ENCODE assay signal across 16 mouse cellular contexts in the genomic region with DNA sequence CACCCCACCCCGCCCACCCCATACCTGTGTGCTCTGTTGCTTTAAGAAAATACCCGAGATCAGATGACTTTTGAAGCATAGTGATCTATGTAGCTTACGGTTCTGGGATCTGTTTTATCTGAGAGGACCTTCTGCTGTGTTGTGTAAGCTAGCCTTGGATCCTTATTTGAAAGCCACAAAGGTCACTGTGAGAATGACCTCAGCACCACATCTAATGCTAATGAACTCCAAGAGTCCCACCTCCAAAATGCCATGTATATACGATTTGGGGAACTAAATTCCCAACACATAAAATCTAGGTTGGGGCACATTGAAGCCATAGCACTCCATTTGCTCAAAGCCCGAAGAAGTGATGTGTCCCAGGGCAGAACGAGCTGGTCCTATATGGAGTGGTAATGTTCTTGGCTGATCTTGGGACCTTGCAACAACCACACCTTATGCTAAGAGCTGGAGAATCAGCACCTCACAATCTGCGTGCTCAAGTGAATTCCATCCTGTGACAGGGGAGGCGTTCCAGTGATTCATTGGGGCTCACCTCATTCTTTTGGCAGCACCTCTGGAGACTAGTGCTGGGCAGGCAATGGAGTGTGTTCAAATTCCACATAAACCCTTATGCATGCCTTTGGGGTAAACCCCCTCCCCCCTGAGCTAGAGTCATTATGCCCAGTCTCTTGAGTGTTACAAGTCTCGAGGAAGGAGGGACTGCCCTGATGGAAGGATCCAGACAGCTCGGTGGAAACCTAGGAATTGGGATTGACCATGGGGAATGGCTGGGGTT. TPM values are rescaled to one million over a fixed set of nuclear protein-coding genes. Genes with fewer than 3 reads are reported as not detected.
"Had no signal": no experiment of that assay in that cellular context is flagged by ENCODE, and none has a peak within 500 bp of the region (broad histone marks: within the 10 kb centered on the region; RNA-seq: fewer than 3 reads in every experiment).

No protein-coding gene starts in this region.

- H3K27me3 ChIP-seq: limb, embryonic 13.5 days; liver, embryonic 13.5 days; lung, embryonic 15.5 days; midbrain, embryonic 13.5 days had no signal

- H3K9me3 ChIP-seq: lung, embryonic 15.5 days had no signal

- H3K4me3 ChIP-seq: layer of hippocampus, adult 2 months; limb, embryonic 13.5 days; liver, embryonic 13.5 days; lung, embryonic 15.5 days; midbrain, embryonic 13.5 days had no signal

- H3K4me2 ChIP-seq: limb, embryonic 13.5 days; liver, embryonic 13.5 days; lung, embryonic 15.5 days; midbrain, embryonic 13.5 days had no signal

- H3K9ac ChIP-seq: limb, embryonic 13.5 days; liver, embryonic 13.5 days; liver, postnatal 0 days; lung, embryonic 15.5 days; midbrain, embryonic 13.5 days had no signal

- DNase-seq: kidney, adult 18-20 months; liver, embryonic 13.5 days; liver, postnatal 0 days; lung, postnatal 36 days; thymus, postnatal 14 days had no signal

- H3K4me1 ChIP-seq: limb, embryonic 13.5 days; lung, embryonic 15.5 days; midbrain, embryonic 13.5 days had no signal

- H3K27ac ChIP-seq: layer of hippocampus, adult 2 months; limb, embryonic 13.5 days; liver, embryonic 13.5 days; lung, embryonic 15.5 days; midbrain, embryonic 13.5 days; stomach, postnatal 0 days had no signal

- ATAC-seq: liver, postnatal 0 days had no signal

RNA-seq across cellular contexts. Expression of gene Trpm8, which starts 20.4 kb away (rescaled TPM):
- total RNA-seq: megakaryocyte progenitor cell, adult 5-6 weeks had no signal
- polyA plus RNA-seq: kidney, embryonic 14.5 days; limb, embryonic 13.5 days; liver, embryonic 13.5 days; liver, postnatal 0 days; urinary bladder, adult 2 months had no signal

RNA-seq across cellular contexts. Expression of gene Mroh2a, which starts 30.3 kb away (rescaled TPM):
- total RNA-seq: midbrain, postnatal 0 days had no signal

RNA-seq across cellular contexts. Expression of gene Ugt1a1, which starts 45.3 kb away (rescaled TPM):
- total RNA-seq: layer of hippocampus, adult 2 months; layer of hippocampus, postnatal 10 days; midbrain, postnatal 0 days had no signal
- polyA plus RNA-seq: liver, embryonic 13.5 days; midbrain, embryonic 13.5 days; midbrain, postnatal 0 days; neural tube, embryonic 14.5 days had no signal
